Mouse (Mus musculus): ENCODE measurements around the gene Cyb561d2. TPM values are rescaled to one million over a fixed set of nuclear protein-coding genes. Genes with fewer than 3 reads are reported as not detected.

Cyb561d2 gene
- polyA plus RNA-seq, 1 experiment, result 10.3 TPM

GRCm38 (mm10) chr9:107550491-107551116 is 8.6 kb upstream of the Cyb561d2 start:
- Histone ChIP-seq H3K4me1 (ENCODE audit: control insufficient read depth, insufficient read depth, low read length) (peaks cover 13% of the 10 kb centered on the region; the same call in 1 of the 2 replicates), H3K27ac (ENCODE audit: control insufficient read depth, insufficient read depth, low read depth, low read length, poor library complexity) (no peak overlapping the region; the same call in 1 of the 2 replicates), H3K4me3 (replicated peaks; ENCODE audit: control insufficient read depth, low read depth, low read length) (no peak overlapping the region)
- no peak for TF ChIP-seq CTCF (IDR thresholded peaks at IDR 0.05; ENCODE audit: control insufficient read depth, insufficient read depth, low read length)
- TF ChIP-seq POLR2A (IDR thresholded peaks at IDR 0.05; ENCODE audit: borderline replicate concordance, control insufficient read depth, low read depth, low read length), result no peak
- 60% methylated on average over 23 of the region's 23 CpGs for WGBS

GRCm38 (mm10) chr9:107549297-107550074 is 7.5 kb upstream of the Cyb561d2 start:
- 86% methylated on average over 20 of the region's 20 CpGs for WGBS
- TF ChIP-seq CTCF (IDR thresholded peaks at IDR 0.05; ENCODE audit: control insufficient read depth, insufficient read depth, low read length) (no peak), POLR2A (IDR thresholded peaks at IDR 0.05; ENCODE audit: borderline replicate concordance, control insufficient read depth, low read depth, low read length) (no peak)
- peaks cover 13% of the 10 kb centered on the region; the same call in 1 of the 2 replicates for H3K4me1 ChIP-seq (ENCODE audit: control insufficient read depth, insufficient read depth, low read length)

GRCm38 (mm10) chr9:107548820-107549219 is 6.8 kb upstream of the Cyb561d2 start:
- Histone ChIP-seq H3K27ac (ENCODE audit: control insufficient read depth, insufficient read depth, low read depth, low read length, poor library complexity) (no peak overlapping the region), H3K4me3 (replicated peaks; ENCODE audit: control insufficient read depth, low read depth, low read length) (no peak overlapping the region), H3K4me1 (ENCODE audit: control insufficient read depth, insufficient read depth, low read length) (peaks cover 13% of the 10 kb centered on the region; the same call in 1 of the 2 replicates)
- WGBS, result 89% methylated on average over 10 of the region's 10 CpGs
- no peak for TF ChIP-seq CTCF (IDR thresholded peaks at IDR 0.05; ENCODE audit: control insufficient read depth, insufficient read depth, low read length)
- no peak for TF ChIP-seq POLR2A (IDR thresholded peaks at IDR 0.05; ENCODE audit: borderline replicate concordance, control insufficient read depth, low read depth, low read length)

More at GRCm38 (mm10) chr9:107549297-107550074, 7.5 kb upstream of the Cyb561d2 start:
- Histone ChIP-seq H3K27ac (ENCODE audit: control insufficient read depth, insufficient read depth, low read depth, low read length, poor library complexity) (no peak overlapping the region), H3K4me3 (replicated peaks; ENCODE audit: control insufficient read depth, low read depth, low read length) (no peak overlapping the region)

- TF ChIP-seq POLR2A (IDR thresholded peaks at IDR 0.05; ENCODE audit: borderline replicate concordance, control insufficient read depth, low read depth, low read length), result no peak
- TF ChIP-seq CTCF (IDR thresholded peaks at IDR 0.05; ENCODE audit: control insufficient read depth, insufficient read depth, low read length), result no peak
- no peak overlapping the region for H3K27ac ChIP-seq (ENCODE audit: control insufficient read depth, insufficient read depth, low read depth, low read length, poor library complexity)
- 69% methylated on average over 5 of the region's 5 CpGs for WGBS
- peaks cover 13% of the 10 kb centered on the region; the same call in 1 of the 2 replicates for H3K4me1 ChIP-seq (ENCODE audit: control insufficient read depth, insufficient read depth, low read length)
- no peak overlapping the region for H3K4me3 ChIP-seq (replicated peaks; ENCODE audit: control insufficient read depth, low read depth, low read length)
These were observed 6.0 kb upstream of the Cyb561d2 start for GRCm38 (mm10) chr9:107547957-107548356.

GRCm38 (mm10) chr9:107547026-107547425 is 5.0 kb upstream of the Cyb561d2 start, which contains the start of gene Zmynd10:
Gene Zmynd10, plus strand, starts transcription at chr9:107547298.
- 2% methylated on average over 20 of the region's 20 CpGs for WGBS

GRCm38 (mm10) chr9:107545602-107546001 is 3.6 kb upstream of the Cyb561d2 start:
- no peak overlapping the region for H3K27ac ChIP-seq (ENCODE audit: control insufficient read depth, insufficient read depth, low read depth, low read length, poor library complexity)
- TF ChIP-seq POLR2A (IDR thresholded peaks at IDR 0.05; ENCODE audit: borderline replicate concordance, control insufficient read depth, low read depth, low read length), result no peak
- peak; percentile 92 for TF ChIP-seq CTCF (IDR thresholded peaks at IDR 0.05; ENCODE audit: control insufficient read depth, insufficient read depth, low read length)
- H3K4me1 ChIP-seq (ENCODE audit: control insufficient read depth, insufficient read depth, low read length), result peaks cover 4% of the 10 kb centered on the region; the same call in 1 of the 2 replicates
- WGBS, result 19% methylated on average over 3 of the region's 3 CpGs
- H3K4me3 ChIP-seq (replicated peaks; ENCODE audit: control insufficient read depth, low read depth, low read length), result no peak overlapping the region

More at GRCm38 (mm10) chr9:107547026-107547425, 5.0 kb upstream of the Cyb561d2 start, which contains the start of gene Zmynd10:
- no peak for TF ChIP-seq POLR2A (IDR thresholded peaks at IDR 0.05; ENCODE audit: borderline replicate concordance, control insufficient read depth, low read depth, low read length)
- TF ChIP-seq CTCF (IDR thresholded peaks at IDR 0.05; ENCODE audit: control insufficient read depth, insufficient read depth, low read length), result no peak
- peaks cover 13% of the 10 kb centered on the region; the same call in 1 of the 2 replicates for H3K4me1 ChIP-seq (ENCODE audit: control insufficient read depth, insufficient read depth, low read length)
- peak within 1 kb of the TSS; percentile 33 for H3K4me3 ChIP-seq (replicated peaks; ENCODE audit: control insufficient read depth, low read depth, low read length)
- H3K27ac ChIP-seq (ENCODE audit: control insufficient read depth, insufficient read depth, low read depth, low read length, poor library complexity), result peak within 1 kb of the TSS; percentile 12; the same call in 1 of the 2 replicates

- TF ChIP-seq POLR2A (IDR thresholded peaks at IDR 0.05; ENCODE audit: borderline replicate concordance, control insufficient read depth, low read depth, low read length) (no peak), CTCF (IDR thresholded peaks at IDR 0.05; ENCODE audit: control insufficient read depth, insufficient read depth, low read length) (0 out of 2 replicates have a peak, but pooled peaks have one; percentile 9)
- no peak overlapping the region for H3K4me3 ChIP-seq (replicated peaks; ENCODE audit: control insufficient read depth, low read depth, low read length)
- 83% methylated on average over 10 of the region's 10 CpGs for WGBS
- no peak overlapping the region for H3K27ac ChIP-seq (ENCODE audit: control insufficient read depth, insufficient read depth, low read depth, low read length, poor library complexity)
- peaks cover 3% of the 10 kb centered on the region; the same call in 1 of the 2 replicates for H3K4me1 ChIP-seq (ENCODE audit: control insufficient read depth, insufficient read depth, low read length)
These were observed 3.2 kb upstream of the Cyb561d2 start for GRCm38 (mm10) chr9:107545199-107545598.

- H3K4me1 ChIP-seq (ENCODE audit: control insufficient read depth, insufficient read depth, low read length), result peaks cover 3% of the 10 kb centered on the region; the same call in 1 of the 2 replicates
- 91% methylated on average over 12 of the region's 12 CpGs for WGBS
- no peak for TF ChIP-seq CTCF (IDR thresholded peaks at IDR 0.05; ENCODE audit: control insufficient read depth, insufficient read depth, low read length)
- TF ChIP-seq POLR2A (IDR thresholded peaks at IDR 0.05; ENCODE audit: borderline replicate concordance, control insufficient read depth, low read depth, low read length), result no peak
- no peak overlapping the region for H3K27ac ChIP-seq (ENCODE audit: control insufficient read depth, insufficient read depth, low read depth, low read length, poor library complexity)
- H3K4me3 ChIP-seq (replicated peaks; ENCODE audit: control insufficient read depth, low read depth, low read length), result no peak overlapping the region
These were observed 2.7 kb upstream of the Cyb561d2 start for GRCm38 (mm10) chr9:107544729-107545128.

Data from bone marrow, adult 2 months (tissue).